Mouse (Mus musculus) hindbrain, embryonic 11.5 days (tissue): ENCODE results near the gene Nop2. TPM values are rescaled to one million over a fixed set of nuclear protein-coding genes. Genes with fewer than 3 reads are reported as not detected.
A peak's percentile ranks its signal among the peaks of the same experiment; 100 is the strongest.

Source experiments
- ATAC-seq: fragments of 200-750 bp; cut with Nextera tagmentation; 2 replicates; pipeline ENCODE4 v1.8.0; 2017; ENCODE audit warnings: mild to moderate bottlenecking, moderate TSS enrichment, moderate library complexity; ENCODE audit not compliant: low FRiP score
- DNase-seq: peaks from one replicate; pipeline ENCODE4 v3.0.0-alpha.2; 2015; ENCODE audit warnings: low spot score
- H3K27ac ChIP-seq: fragments of 300-500 bp; sonication (generic); 2 replicates; pipeline ENCODE4 v1.5.1; 2014; ENCODE audit warnings: mild to moderate bottlenecking, low read depth, low read length
- H3K27me3 ChIP-seq: fragments of 300-500 bp; sonication (generic); 2 replicates; pipeline ENCODE4 v1.6.1; 2014; ENCODE audit warnings: mild to moderate bottlenecking, low read length, moderate library complexity, mixed read lengths; ENCODE audit not compliant: control insufficient read depth, insufficient read depth
- H3K36me3 ChIP-seq: fragments of 300-500 bp; sonication (generic); 2 replicates; pipeline ENCODE4 v1.6.1; 2014; ENCODE audit warnings: mild to moderate bottlenecking, low read length, moderate library complexity, mixed read lengths; ENCODE audit not compliant: control insufficient read depth, insufficient read depth
- H3K4me1 ChIP-seq: fragments of 300-500 bp; sonication (generic); replicated peaks from 2 replicates; pipeline ENCODE4 v1.6.1; 2014; ENCODE audit warnings: low read length, mixed read lengths; ENCODE audit not compliant: control insufficient read depth, insufficient read depth
- H3K4me2 ChIP-seq: fragments of 300-500 bp; sonication (generic); replicated peaks from 2 replicates; pipeline ENCODE4 v1.6.1; 2014; ENCODE audit warnings: mild to moderate bottlenecking, low read depth, low read length
- H3K4me3 ChIP-seq: fragments of 300-500 bp; sonication (generic); 2 replicates; pipeline ENCODE4 v1.5.1; 2014; ENCODE audit warnings: low read depth, low read length
- H3K9ac ChIP-seq: fragments of 300-500 bp; sonication (generic); 2 replicates; pipeline ENCODE4 v1.6.1; 2014; ENCODE audit warnings: low read depth, low read length
- H3K9me3 ChIP-seq: fragments of 300-500 bp; sonication (generic); 2 replicates; pipeline ENCODE4 v1.6.1; 2016; ENCODE audit warnings: low read length; ENCODE audit not compliant: control insufficient read depth
- WGBS: fragments of 180-500 bp; shearing (Covaris S2); extraction: QIAGEN DNeasy Blood & Tissue Kit; methylation state at CpG from one replicate; pipeline ENCODE4 v1.1.7; 2014; 5-methylcytosine and 5-hydroxymethylcytosine counted together
- polyA plus RNA-seq: library from polyadenylated mRNA; unstranded; fragments of >200 nt; fragmentation: Nextera tagmentation; extraction: Ambion mirVana; gene quantifications from 2 replicates; pipeline ENCODE4 v1.2.1, GENCODE M21; 2014

The Nop2 gene
- polyA plus RNA-seq, 1 experiment from 2014 or later = 45.3 TPM

DNA sequence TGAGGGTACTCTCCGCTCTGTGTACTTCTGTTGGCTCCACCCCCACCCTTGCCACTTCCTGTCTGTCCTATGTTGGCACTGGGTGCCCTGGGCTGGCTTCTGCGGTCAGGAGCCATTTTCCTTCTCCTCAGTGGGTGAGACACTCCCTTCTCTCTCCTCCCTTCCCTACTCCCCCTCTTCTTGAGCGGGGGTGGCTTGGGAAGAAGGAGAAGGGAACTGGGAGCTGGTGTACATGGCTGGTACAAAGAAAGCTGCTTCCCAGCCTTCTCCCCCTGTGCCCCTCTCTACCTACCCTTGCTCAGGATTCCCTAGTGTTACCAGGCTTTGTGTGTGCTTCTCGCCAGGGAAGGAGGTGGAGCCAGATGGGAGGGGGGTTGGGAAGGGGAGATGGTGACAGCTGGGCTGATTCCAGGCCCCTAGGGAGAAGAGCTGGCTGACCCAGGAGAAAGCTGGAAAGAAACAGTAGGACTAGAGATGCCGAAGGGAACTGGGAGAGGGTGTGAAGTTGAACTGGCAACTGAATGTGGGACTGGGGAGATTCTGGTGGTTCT lies 32.2 kb upstream of the Nop2 start:
- peak overlapping the region; percentile 81 for H3K4me2 ChIP-seq
- peak overlapping the region; percentile 95 for H3K9ac ChIP-seq
- ATAC-seq (no peak), DNase-seq (peak; percentile 65)
- H3K36me3 ChIP-seq = peaks cover 24% of the 10 kb centered on the region
- peaks cover 19% of the 10 kb centered on the region for H3K4me1 ChIP-seq
- H3K27ac ChIP-seq = peak overlapping the region; percentile 79
- no peaks in the 10 kb centered on the region for H3K27me3 ChIP-seq
- no peaks in the 10 kb centered on the region for H3K9me3 ChIP-seq
- H3K4me3 ChIP-seq = peak overlapping the region; percentile 99; the same call in 1 of the 2 replicates
- 51% methylated on average over 4 of the region's 5 CpGs for WGBS

DNA sequence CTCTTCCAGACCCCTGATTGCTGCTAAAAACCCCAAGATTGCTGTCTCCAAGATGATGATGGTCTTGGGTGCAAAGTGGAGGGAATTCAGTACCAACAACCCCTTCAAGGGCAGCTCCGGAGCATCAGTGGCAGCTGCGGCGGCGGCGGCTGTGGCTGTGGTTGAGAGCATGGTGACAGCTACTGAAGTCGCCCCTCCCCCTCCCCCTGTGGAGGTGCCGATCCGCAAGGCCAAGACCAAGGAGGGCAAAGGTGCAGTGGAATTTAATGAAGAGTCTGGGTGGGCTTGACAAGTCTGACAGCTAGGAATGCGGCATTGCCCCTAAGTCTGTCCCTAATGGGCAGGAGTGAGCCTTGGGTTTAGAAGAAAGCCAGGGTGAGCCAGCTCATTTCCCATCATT lies 30.3 kb upstream of the Nop2 start:
- Histone ChIP-seq H3K4me2 (no peak overlapping the region), H3K27me3 (no peaks in the 10 kb centered on the region), H3K4me3 (no peak overlapping the region), H3K9ac (no peak overlapping the region), H3K36me3 (peaks cover 38% of the 10 kb centered on the region), H3K9me3 (no peaks in the 10 kb centered on the region), H3K4me1 (peaks cover 19% of the 10 kb centered on the region), H3K27ac (no peak overlapping the region)
- ATAC-seq (no peak), DNase-seq (no peak)
- 78% methylated on average over 9 of the region's 9 CpGs for WGBS

DNA sequence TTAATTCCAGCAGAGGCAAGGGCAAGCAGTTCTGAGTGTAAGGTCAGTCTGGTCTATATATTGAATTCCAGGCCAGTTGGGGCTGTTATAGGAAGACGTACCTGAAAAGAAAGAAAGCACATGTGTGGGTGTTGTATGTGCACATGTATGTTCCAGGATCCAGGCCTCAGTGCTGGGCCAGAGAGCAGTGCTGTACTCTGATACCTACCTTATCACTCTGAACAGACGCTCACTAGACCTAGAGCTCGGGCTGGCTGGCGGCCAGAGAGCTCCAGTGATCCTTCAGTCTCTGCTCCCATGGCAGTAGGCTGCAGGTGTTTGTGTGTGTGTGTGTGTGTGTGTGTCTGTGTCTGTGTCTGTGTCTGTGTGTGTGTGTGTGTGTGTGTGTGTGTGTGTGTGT lies 27.5 kb upstream of the Nop2 start:
- H3K27ac ChIP-seq = no peak overlapping the region
- DNase-seq (no peak), ATAC-seq (no peak)
- H3K4me2 ChIP-seq = no peak overlapping the region
- no peak overlapping the region for H3K4me3 ChIP-seq
- H3K9ac ChIP-seq = no peak overlapping the region
- WGBS = 87% methylated on average over 4 of the region's 4 CpGs
- H3K36me3 ChIP-seq = peaks cover 60% of the 10 kb centered on the region
- H3K27me3 ChIP-seq = no peaks in the 10 kb centered on the region
- no peaks in the 10 kb centered on the region for H3K9me3 ChIP-seq
- peaks cover 5% of the 10 kb centered on the region for H3K4me1 ChIP-seq

DNA sequence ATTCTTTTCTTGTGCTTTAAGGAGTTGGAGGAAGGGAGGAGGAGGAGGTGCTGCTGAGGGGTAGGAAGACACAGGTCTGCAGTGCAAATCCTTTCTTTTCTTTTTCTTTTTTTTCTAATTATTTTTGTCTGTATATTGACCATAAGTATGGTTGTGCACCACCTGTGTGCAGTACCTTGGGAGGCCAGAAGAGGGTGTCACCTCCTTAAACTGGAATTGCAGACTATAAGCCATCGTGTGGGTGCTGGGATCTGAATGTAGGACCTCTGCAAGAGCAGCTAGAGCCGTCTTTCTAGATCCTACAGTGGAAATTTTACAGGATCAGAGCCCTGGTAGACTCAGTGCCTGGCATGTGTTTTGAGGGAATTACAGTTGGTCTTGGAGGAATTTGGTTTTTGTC lies 24.0 kb upstream of the Nop2 start:
- Histone ChIP-seq H3K36me3 (peaks cover 64% of the 10 kb centered on the region), H3K4me2 (no peak overlapping the region), H3K4me3 (no peak overlapping the region), H3K27me3 (no peaks in the 10 kb centered on the region), H3K27ac (no peak overlapping the region), H3K9ac (no peak overlapping the region), H3K4me1 (no peaks in the 10 kb centered on the region), H3K9me3 (no peaks in the 10 kb centered on the region)
- WGBS = 95% methylated on average over 2 of the region's 2 CpGs
- DNase-seq = no peak
- no peak for ATAC-seq

DNA sequence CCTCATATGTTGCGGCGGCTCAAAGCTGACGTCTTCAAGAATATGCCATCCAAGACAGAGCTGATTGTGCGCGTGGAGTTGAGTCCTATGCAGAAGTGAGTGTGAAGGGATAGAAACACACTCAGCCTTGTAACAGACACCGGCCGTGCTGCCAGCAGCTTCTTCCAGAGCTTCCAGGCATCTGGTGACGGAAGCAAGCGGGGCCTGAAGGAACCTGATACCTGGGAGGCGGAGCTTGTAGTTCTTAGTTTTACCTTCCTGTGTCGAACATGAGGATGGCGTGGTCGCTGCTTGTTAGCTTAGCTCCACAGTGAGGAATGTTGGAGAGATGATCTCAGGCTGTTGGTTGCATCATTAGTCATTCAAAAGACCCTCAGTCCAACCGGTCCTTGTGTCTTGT lies 22.3 kb upstream of the Nop2 start:
- Histone ChIP-seq H3K36me3 (peaks cover 72% of the 10 kb centered on the region), H3K4me2 (no peak overlapping the region), H3K4me3 (no peak overlapping the region), H3K9me3 (no peaks in the 10 kb centered on the region), H3K27me3 (no peaks in the 10 kb centered on the region), H3K9ac (no peak overlapping the region), H3K27ac (no peak overlapping the region), H3K4me1 (no peaks in the 10 kb centered on the region)
- DNase-seq (no peak), ATAC-seq (no peak)
- WGBS = 93% methylated on average over 14 of the region's 14 CpGs

DNA sequence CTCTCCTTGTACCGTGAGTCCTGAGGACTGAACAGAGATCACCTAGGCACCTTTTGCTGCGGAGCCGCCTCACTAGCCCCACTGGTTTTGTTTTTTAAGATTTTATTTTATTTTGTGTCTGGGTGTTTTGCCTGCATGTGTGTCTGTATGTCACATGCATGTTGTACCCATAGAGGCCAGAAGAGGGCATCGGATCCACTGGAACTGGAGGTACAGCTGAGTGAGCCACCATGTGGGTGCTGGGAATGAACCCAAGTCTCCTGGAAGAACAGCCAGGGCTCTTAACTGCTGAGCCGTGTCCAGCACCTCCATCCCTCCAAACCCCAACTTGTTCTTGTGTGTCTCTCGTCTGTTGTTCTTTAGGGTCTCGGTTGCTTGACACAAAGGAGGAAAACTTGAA lies 20.8 kb upstream of the Nop2 start:
- 92% methylated on average over 7 of the region's 7 CpGs for WGBS
- ATAC-seq (no peak), DNase-seq (peak; percentile 67)
- Histone ChIP-seq H3K4me3 (no peak overlapping the region), H3K4me2 (no peak overlapping the region), H3K27ac (no peak overlapping the region), H3K9me3 (no peaks in the 10 kb centered on the region), H3K9ac (no peak overlapping the region), H3K36me3 (peaks cover 61% of the 10 kb centered on the region), H3K4me1 (no peaks in the 10 kb centered on the region), H3K27me3 (no peaks in the 10 kb centered on the region)

DNA sequence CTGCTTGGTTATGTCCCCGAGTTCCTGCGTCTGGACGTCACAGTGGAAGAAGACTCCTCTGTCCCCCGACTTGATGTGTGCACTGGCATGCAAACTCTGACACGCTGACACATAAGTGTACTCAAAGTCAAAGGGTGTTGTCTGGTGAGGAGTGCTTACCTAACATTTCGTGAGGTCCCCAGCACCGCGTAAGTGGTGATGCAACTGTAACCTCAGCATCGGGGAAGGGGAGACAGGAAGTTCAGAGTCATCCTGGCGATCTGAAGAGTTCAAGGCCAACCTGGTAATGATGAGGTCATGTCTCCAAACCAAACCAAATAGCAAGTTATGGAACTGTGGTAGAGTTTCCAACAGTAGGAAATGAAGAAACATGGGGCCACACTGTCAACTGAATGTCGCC lies 19.2 kb upstream of the Nop2 start:
- 94% methylated on average over 11 of the region's 11 CpGs for WGBS
- Histone ChIP-seq H3K4me3 (no peak overlapping the region), H3K9me3 (no peaks in the 10 kb centered on the region), H3K4me1 (no peaks in the 10 kb centered on the region), H3K36me3 (peaks cover 50% of the 10 kb centered on the region), H3K27ac (no peak overlapping the region), H3K9ac (no peak overlapping the region), H3K4me2 (no peak overlapping the region), H3K27me3 (no peaks in the 10 kb centered on the region)
- DNase-seq = no peak
- no peak for ATAC-seq

DNA sequence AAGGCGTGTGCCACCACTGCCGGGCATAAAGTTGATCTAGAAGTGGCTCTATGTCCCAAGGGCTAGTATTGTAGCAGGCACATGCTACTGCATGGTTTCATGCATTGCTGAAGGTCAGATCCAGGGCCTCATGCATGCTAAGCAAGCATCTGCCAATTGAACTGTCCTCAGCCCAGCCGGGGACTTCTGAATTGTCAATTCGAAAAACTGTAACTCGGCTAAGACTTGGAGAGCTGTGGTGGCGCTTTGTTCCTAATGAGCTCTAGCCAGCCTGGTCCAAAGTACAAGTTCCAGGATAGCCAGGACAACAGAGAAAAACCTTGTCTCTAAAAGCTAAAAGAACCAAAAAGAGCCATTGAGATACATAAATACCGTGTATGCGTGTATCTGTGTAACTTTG lies 12.3 kb upstream of the Nop2 start:
- Histone ChIP-seq H3K4me1 (no peaks in the 10 kb centered on the region), H3K4me3 (no peak overlapping the region), H3K4me2 (no peak overlapping the region), H3K36me3 (peaks cover 39% of the 10 kb centered on the region), H3K9me3 (no peaks in the 10 kb centered on the region), H3K27me3 (no peaks in the 10 kb centered on the region), H3K9ac (no peak overlapping the region), H3K27ac (no peak overlapping the region)
- WGBS = 91% methylated on average over 8 of the region's 8 CpGs
- DNase-seq (no peak), ATAC-seq (no peak)

DNA sequence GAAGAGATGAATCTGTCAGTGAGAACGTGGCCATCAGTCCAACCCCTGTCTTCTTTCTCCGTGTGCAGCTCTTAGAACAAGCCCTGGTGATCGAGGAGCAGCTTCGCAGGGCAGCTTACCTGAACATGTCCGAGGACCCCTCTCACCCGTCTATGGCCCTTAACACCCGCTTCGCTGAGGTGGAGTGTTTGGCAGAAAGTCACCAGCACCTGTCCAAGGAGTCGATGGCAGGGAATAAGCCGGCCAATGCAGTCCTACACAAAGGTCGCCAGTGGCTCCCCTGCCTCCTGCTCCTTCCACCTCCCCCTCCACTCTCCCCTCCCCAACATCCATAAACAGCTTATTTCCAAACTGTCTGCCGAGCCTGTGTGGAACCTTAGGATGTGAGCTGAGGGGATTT lies 3.0 kb upstream of the Nop2 start:
- ATAC-seq = no peak
- H3K27me3 ChIP-seq = no peaks in the 10 kb centered on the region
- 0 out of 2 replicates have a peak, but pooled peaks cover 2% of the 10 kb centered on the region for H3K4me1 ChIP-seq
- H3K4me2 ChIP-seq = no peak overlapping the region
- peaks cover 20% of the 10 kb centered on the region for H3K36me3 ChIP-seq
- H3K27ac ChIP-seq = no peak overlapping the region
- no peak overlapping the region for H3K9ac ChIP-seq
- H3K4me3 ChIP-seq = no peak overlapping the region
- 91% methylated on average over 12 of the region's 12 CpGs for WGBS
- no peaks in the 10 kb centered on the region for H3K9me3 ChIP-seq
- DNase-seq = no peak
